Mouse (Mus musculus) cerebellum, adult 18-20 months (tissue): ENCODE measurements around the gene Mok.

Source experiments
- DNase-seq, 2 experiments: peaks; one replicate each; pipeline ENCODE4 v3.0.0; 2021

The Mok gene

DNA sequence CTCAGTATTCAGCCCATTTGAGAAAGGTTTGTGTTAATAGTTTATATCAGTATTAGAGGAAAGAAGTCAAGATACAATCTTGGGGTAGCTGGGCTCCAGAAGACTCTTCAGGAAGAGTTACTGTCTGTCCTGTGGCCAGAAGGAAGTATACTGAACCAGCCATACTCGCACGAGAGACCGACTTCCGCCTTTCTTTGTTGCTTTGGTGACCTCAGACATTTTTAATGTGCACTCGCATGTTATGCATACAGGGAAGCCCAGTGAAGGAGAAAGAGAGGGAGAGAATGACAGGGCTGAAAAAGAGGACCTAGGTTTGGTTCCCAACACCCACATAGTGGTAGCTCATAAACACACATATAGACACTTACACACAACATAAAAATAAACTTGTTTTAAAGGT lies 76.2 kb downstream of the Mok start:
- no peak for DNase-seq

DNA sequence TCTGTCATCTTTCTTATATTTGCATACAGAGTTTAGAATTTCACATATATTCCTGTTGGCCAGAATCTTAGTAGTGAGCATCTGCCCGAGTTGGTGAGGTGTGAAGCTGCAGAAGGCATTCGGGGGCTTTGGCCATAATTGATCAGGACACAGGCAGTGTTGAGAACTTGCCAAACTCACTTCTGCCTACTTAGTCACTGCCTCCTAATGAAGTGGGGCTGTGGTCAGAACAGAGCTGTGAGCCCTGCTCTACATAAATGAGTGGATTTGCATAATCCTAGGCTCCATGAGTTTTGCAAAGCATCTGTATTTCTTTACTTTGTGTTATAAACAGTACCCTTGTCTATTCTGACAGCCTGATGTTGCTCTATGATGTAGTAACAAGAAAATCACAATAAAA lies 78.4 kb downstream of the Mok start:
- DNase-seq: no peak

DNA sequence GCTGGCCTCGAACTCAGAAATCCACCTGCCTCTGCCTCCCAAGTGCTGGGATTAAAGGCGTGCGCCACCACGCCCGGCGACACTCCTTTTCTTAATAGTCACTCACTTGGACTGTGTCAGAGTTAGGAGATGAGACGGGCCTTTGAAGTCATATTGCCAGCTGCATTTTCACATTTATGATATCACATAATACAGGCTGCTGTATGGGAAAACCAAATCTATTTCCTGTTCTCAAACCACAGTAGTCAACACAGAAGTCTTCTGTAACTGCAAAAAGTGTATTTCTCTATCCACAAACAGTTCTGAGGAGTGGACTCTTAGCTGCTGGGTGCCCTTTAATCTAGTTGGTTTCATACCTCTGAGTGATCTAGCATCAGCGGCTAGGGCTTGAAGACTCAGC lies 81.8 kb downstream of the Mok start:
- no peak for DNase-seq
